Mouse (Mus musculus) limb, embryonic 10.5 days (tissue): ENCODE measurements around the gene Cavin3. TPM values are rescaled to one million over a fixed set of nuclear protein-coding genes. Genes with fewer than 3 reads are reported as not detected.

Experiments
- DNase-seq: peaks from one replicate; pipeline ENCODE4 v3.0.0-alpha.2; 2017; ENCODE audit warnings: low spot score
- H3K27ac ChIP-seq: fragments of 300-500 bp; sonication (generic); 2 replicates; pipeline ENCODE4 v1.5.1; 2016; ENCODE audit warnings: mild to moderate bottlenecking
- H3K27me3 ChIP-seq: fragments of 300-500 bp; sonication (generic); 2 replicates; pipeline ENCODE4 v1.6.1; 2016; ENCODE audit warnings: low read depth, mild to moderate bottlenecking; ENCODE audit not compliant: poor library complexity, severe bottlenecking
- H3K36me3 ChIP-seq: fragments of 300-500 bp; sonication (generic); 2 replicates; pipeline ENCODE4 v1.6.1; 2016; ENCODE audit warnings: mild to moderate bottlenecking, moderate library complexity
- H3K4me1 ChIP-seq: fragments of 300-500 bp; sonication (generic); 2 replicates; pipeline ENCODE4 v1.6.1; 2016
- H3K4me3 ChIP-seq: fragments of 300-500 bp; sonication (generic); 2 replicates; pipeline ENCODE4 v1.5.1; 2016; ENCODE audit warnings: mild to moderate bottlenecking, moderate library complexity
- H3K9me3 ChIP-seq: fragments of 300-500 bp; sonication (generic); replicated peaks from 2 replicates; pipeline ENCODE4 v1.6.1; 2016; ENCODE audit warnings: mild to moderate bottlenecking
- WGBS: fragments of 180-500 bp; shearing (Covaris S2); methylation state at CpG from one replicate; pipeline ENCODE4 v1.1.7; 2016; 5-methylcytosine and 5-hydroxymethylcytosine counted together
- polyA plus RNA-seq: library from polyadenylated mRNA; unstranded; fragments of >200 nt; fragmentation: Nextera tagmentation; extraction: Ambion mirVana; gene quantifications from 2 replicates; pipeline ENCODE4 v1.2.1, GENCODE M21; 2016

The Cavin3 gene
- polyA plus RNA-seq, 1 experiment from 2014 or later = 20.4 TPM

GRCm38 (mm10) chr7:105507257-105507656 lies 25.2 kb upstream of the Cavin3 start:
- no peak for DNase-seq
- Histone ChIP-seq H3K4me3 (no peak overlapping the region), H3K4me1 (no peaks in the 10 kb centered on the region), H3K9me3 (no peaks in the 10 kb centered on the region), H3K36me3 (no peaks in the 10 kb centered on the region), H3K27ac (no peak overlapping the region), H3K27me3 (no peaks in the 10 kb centered on the region)
- 65% methylated on average over 4 of the region's 4 CpGs for WGBS

GRCm38 (mm10) chr7:105501984-105502383 lies 19.9 kb upstream of the Cavin3 start:
- Histone ChIP-seq H3K9me3 (no peaks in the 10 kb centered on the region), H3K4me3 (no peak overlapping the region), H3K27me3 (no peaks in the 10 kb centered on the region), H3K27ac (no peak overlapping the region), H3K36me3 (no peaks in the 10 kb centered on the region), H3K4me1 (no peaks in the 10 kb centered on the region)
- no peak for DNase-seq
- 92% methylated on average over 4 of the region's 4 CpGs for WGBS

- H3K9me3 ChIP-seq = no peaks in the 10 kb centered on the region
- H3K36me3 ChIP-seq = no peaks in the 10 kb centered on the region
- no peak overlapping the region for H3K4me3 ChIP-seq
- no peaks in the 10 kb centered on the region for H3K4me1 ChIP-seq
- DNase-seq = no peak
- H3K27me3 ChIP-seq = no peaks in the 10 kb centered on the region
- WGBS = 88% methylated on average over 1 of the region's 1 CpGs
- H3K27ac ChIP-seq = no peak overlapping the region
Observed at GRCm38 (mm10) chr7:105499676-105500075, 17.6 kb upstream of the Cavin3 start.

GRCm38 (mm10) chr7:105498854-105499492 lies 16.9 kb upstream of the Cavin3 start:
- no peaks in the 10 kb centered on the region for H3K4me1 ChIP-seq
- no peaks in the 10 kb centered on the region for H3K36me3 ChIP-seq
- H3K9me3 ChIP-seq = no peaks in the 10 kb centered on the region
- H3K4me3 ChIP-seq = no peak overlapping the region
- DNase-seq = no peak
- 66% methylated on average over 10 of the region's 10 CpGs for WGBS
- no peak overlapping the region for H3K27ac ChIP-seq
- no peaks in the 10 kb centered on the region for H3K27me3 ChIP-seq

- Histone ChIP-seq H3K27ac (no peak overlapping the region), H3K4me1 (no peaks in the 10 kb centered on the region), H3K9me3 (no peaks in the 10 kb centered on the region), H3K27me3 (no peaks in the 10 kb centered on the region), H3K4me3 (no peak overlapping the region), H3K36me3 (no peaks in the 10 kb centered on the region)
- WGBS = 87% methylated on average over 3 of the region's 3 CpGs
- DNase-seq = no peak
Observed at GRCm38 (mm10) chr7:105497881-105498280, 15.8 kb upstream of the Cavin3 start.

- 80% methylated on average over 6 of the region's 6 CpGs for WGBS
Observed at GRCm38 (mm10) chr7:105487104-105487876, 5.2 kb upstream of the Cavin3 start.

GRCm38 (mm10) chr7:105485029-105485428 lies 2.9 kb upstream of the Cavin3 start:
- H3K36me3 ChIP-seq = no peaks in the 10 kb centered on the region
- 78% methylated on average over 5 of the region's 5 CpGs for WGBS
- H3K4me1 ChIP-seq = peaks cover 15% of the 10 kb centered on the region
- no peak overlapping the region for H3K4me3 ChIP-seq
- H3K27ac ChIP-seq = no peak overlapping the region
- no peak for DNase-seq
- peaks cover 35% of the 10 kb centered on the region for H3K27me3 ChIP-seq
- H3K9me3 ChIP-seq = no peaks in the 10 kb centered on the region

More at GRCm38 (mm10) chr7:105487104-105487876, 5.2 kb upstream of the Cavin3 start:
- no peaks in the 10 kb centered on the region for H3K36me3 ChIP-seq
- H3K9me3 ChIP-seq = no peaks in the 10 kb centered on the region
- H3K27ac ChIP-seq = no peak overlapping the region
- DNase-seq = no peak
- no peak overlapping the region for H3K4me3 ChIP-seq
- peaks cover 13% of the 10 kb centered on the region for H3K27me3 ChIP-seq
- H3K4me1 ChIP-seq = peaks cover 3% of the 10 kb centered on the region

GRCm38 (mm10) chr7:105482426-105482825 lies 326 bp upstream of the Cavin3 start:
- H3K36me3 ChIP-seq = no peaks in the 10 kb centered on the region
- H3K4me3 ChIP-seq = peak overlapping the region; percentile 60
- H3K4me1 ChIP-seq = peaks cover 15% of the 10 kb centered on the region
- DNase-seq = peak; percentile 49
- 37% methylated on average over 8 of the region's 8 CpGs for WGBS
- no peaks in the 10 kb centered on the region for H3K9me3 ChIP-seq
- peak overlapping the region; percentile 86 for H3K27ac ChIP-seq
- peaks cover 45% of the 10 kb centered on the region for H3K27me3 ChIP-seq

GRCm38 (mm10) chr7:105480561-105481504 lies 1.3 kb downstream of the Cavin3 start:
- DNase-seq = peak; percentile 33
- whole genome bisulfite sequencing = 65% methylated on average over 23 of the region's 23 CpGs
- peak overlapping the region; percentile 86 for H3K27ac ChIP-seq
- H3K9me3 ChIP-seq = no peaks in the 10 kb centered on the region
- peak overlapping the region; percentile 60 for H3K4me3 ChIP-seq
- H3K36me3 ChIP-seq = no peaks in the 10 kb centered on the region
- H3K27me3 ChIP-seq = peaks cover 45% of the 10 kb centered on the region
- peaks cover 15% of the 10 kb centered on the region for H3K4me1 ChIP-seq

- Histone ChIP-seq H3K27me3 (peaks cover 45% of the 10 kb centered on the region), H3K36me3 (no peaks in the 10 kb centered on the region), H3K9me3 (no peaks in the 10 kb centered on the region), H3K27ac (no peak overlapping the region), H3K4me3 (no peak overlapping the region), H3K4me1 (peaks cover 15% of the 10 kb centered on the region)
- no peak for DNase-seq
- 73% methylated on average over 5 of the region's 5 CpGs for WGBS
Observed at GRCm38 (mm10) chr7:105480081-105480480, 2.0 kb downstream of the Cavin3 start.

- 87% methylated on average over 6 of the region's 6 CpGs for WGBS
- Histone ChIP-seq H3K27ac (no peak overlapping the region), H3K36me3 (no peaks in the 10 kb centered on the region), H3K9me3 (no peaks in the 10 kb centered on the region), H3K4me3 (no peak overlapping the region), H3K4me1 (peaks cover 15% of the 10 kb centered on the region), H3K27me3 (peaks cover 45% of the 10 kb centered on the region)
- DNase-seq = no peak
Observed at GRCm38 (mm10) chr7:105479232-105479631, 2.9 kb downstream of the Cavin3 start.

- no peak for DNase-seq
- no peaks in the 10 kb centered on the region for H3K9me3 ChIP-seq
- H3K27me3 ChIP-seq = peaks cover 43% of the 10 kb centered on the region
- no peak overlapping the region for H3K4me3 ChIP-seq
- no peak overlapping the region for H3K27ac ChIP-seq
- H3K36me3 ChIP-seq = no peaks in the 10 kb centered on the region
- peaks cover 15% of the 10 kb centered on the region for H3K4me1 ChIP-seq
- 88% methylated on average over 8 of the region's 8 CpGs for WGBS
Observed at GRCm38 (mm10) chr7:105478344-105478743, 3.8 kb downstream of the Cavin3 start.
